Mouse (Mus musculus) liver, embryonic 13.5 days (tissue): Measurements from ENCODE around the gene Agt. TPM values are rescaled to one million over a fixed set of nuclear protein-coding genes. Genes with fewer than 3 reads are reported as not detected.

ENCODE experiments used
- ATAC-seq: fragments of 200-750 bp; cut with Nextera tagmentation; 2 replicates; pipeline ENCODE4 v1.8.0; 2017; ENCODE audit warnings: low read depth, mild to moderate bottlenecking, moderate number of reproducible peaks, moderate library complexity
- DNase-seq: peaks from one replicate; pipeline ENCODE4 v3.0.0; 2022
- H3K27ac ChIP-seq: fragments of 300-500 bp; sonication (generic); 2 replicates; pipeline ENCODE4 v1.5.1; 2015; ENCODE audit warnings: moderate library complexity, mild to moderate bottlenecking, inconsistent platforms
- H3K27me3 ChIP-seq: fragments of 300-500 bp; sonication (generic); 2 replicates; pipeline ENCODE4 v1.6.1; 2015; ENCODE audit warnings: mild to moderate bottlenecking, inconsistent platforms
- H3K36me3 ChIP-seq: fragments of 300-500 bp; sonication (generic); 2 replicates; pipeline ENCODE4 v1.6.1; 2015; ENCODE audit warnings: mild to moderate bottlenecking, inconsistent platforms
- H3K4me1 ChIP-seq: fragments of 300-500 bp; sonication (generic); replicated peaks from 2 replicates; pipeline ENCODE4 v1.6.1; 2015; ENCODE audit warnings: inconsistent platforms
- H3K4me2 ChIP-seq: fragments of 300-500 bp; sonication (generic); 2 replicates; pipeline ENCODE4 v1.6.1; 2015; ENCODE audit warnings: inconsistent platforms, mild to moderate bottlenecking, moderate library complexity
- H3K4me3 ChIP-seq: fragments of 300-500 bp; sonication (generic); replicated peaks from 2 replicates; pipeline ENCODE4 v1.5.1; 2015; ENCODE audit warnings: mild to moderate bottlenecking, inconsistent platforms
- H3K9ac ChIP-seq: fragments of 300-500 bp; sonication (generic); 2 replicates; pipeline ENCODE4 v1.6.1; 2015; ENCODE audit warnings: mild to moderate bottlenecking, inconsistent platforms
- H3K9me3 ChIP-seq: fragments of 300-500 bp; sonication (generic); replicated peaks from 2 replicates; pipeline ENCODE4 v1.6.1; 2016; ENCODE audit warnings: inconsistent platforms
- WGBS: fragments of 180-500 bp; shearing (Covaris S2); methylation state at CpG from one replicate; pipeline ENCODE4 v1.1.7; 2015; ENCODE audit not compliant: insufficient replicate concordance; 5-methylcytosine and 5-hydroxymethylcytosine counted together
- polyA plus RNA-seq: library from polyadenylated mRNA; unstranded; fragments of >200 nt; fragmentation: Nextera tagmentation; extraction: Ambion mirVana; gene quantifications from 2 replicates; pipeline ENCODE4 v1.2.1, GENCODE M21; 2015

The Agt gene
- polyA plus RNA-seq, 1 experiment from 2014 or later = 50.2 TPM

DNA sequence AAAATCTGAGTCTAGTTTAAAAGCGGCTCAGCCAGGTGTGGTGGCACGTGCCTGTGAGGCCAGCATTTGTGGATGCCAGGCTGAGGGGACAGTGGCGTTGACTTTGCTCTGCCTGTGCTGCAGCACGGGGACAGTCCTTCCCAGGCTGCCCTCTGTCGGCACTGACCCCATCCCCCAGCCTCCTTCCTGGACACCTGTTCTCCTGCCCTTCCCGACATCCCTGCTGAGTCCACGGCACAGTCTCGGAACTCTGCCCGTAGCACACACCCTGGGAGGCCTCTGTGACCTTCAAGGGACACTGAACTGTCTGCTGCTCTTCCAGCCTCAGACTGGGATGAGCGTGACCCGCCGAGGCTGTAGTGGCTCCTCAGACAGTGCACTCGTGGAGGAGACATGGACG is 39.4 kb downstream of the Agt start:
- Histone ChIP-seq H3K27me3 (no peaks in the 10 kb centered on the region), H3K27ac (no peak overlapping the region), H3K4me2 (no peak overlapping the region), H3K9me3 (no peaks in the 10 kb centered on the region), H3K4me1 (no peaks in the 10 kb centered on the region), H3K36me3 (peaks cover 84% of the 10 kb centered on the region), H3K9ac (no peak overlapping the region), H3K4me3 (no peak overlapping the region)
- DNase-seq = no peak
- ATAC-seq = no peak
- WGBS = 81% methylated on average over 14 of the region's 14 CpGs

DNA sequence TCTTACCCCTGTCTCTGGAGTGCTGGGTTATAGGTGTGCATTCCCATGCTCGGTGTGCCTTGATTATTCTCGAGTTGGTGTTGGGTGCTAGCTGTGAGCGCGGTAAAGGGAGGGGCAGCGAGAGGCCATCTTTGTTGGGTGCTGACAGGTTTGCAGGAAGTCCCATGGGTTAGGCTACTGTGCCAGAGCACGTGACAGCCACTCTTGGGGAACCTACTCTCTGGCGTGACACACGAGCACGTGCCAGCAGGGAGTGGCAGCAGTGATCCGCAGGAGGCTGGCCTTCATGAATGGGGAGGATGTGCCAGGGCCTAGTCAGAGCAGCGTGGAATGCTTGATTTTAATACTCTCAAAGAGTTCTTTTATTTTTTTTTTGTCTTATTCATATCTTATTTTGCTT is 43.2 kb downstream of the Agt start:
- Histone ChIP-seq H3K4me2 (no peak overlapping the region), H3K36me3 (peaks cover 55% of the 10 kb centered on the region), H3K27ac (no peak overlapping the region), H3K9ac (no peak overlapping the region), H3K4me3 (no peak overlapping the region), H3K9me3 (no peaks in the 10 kb centered on the region), H3K27me3 (no peaks in the 10 kb centered on the region), H3K4me1 (peaks cover 19% of the 10 kb centered on the region)
- no peak for ATAC-seq
- WGBS = 86% methylated on average over 11 of the region's 11 CpGs
- DNase-seq = no peak

GRCm38 (mm10) chr8:124521946-124522345 is 47.6 kb downstream of the Agt start:
- Histone ChIP-seq H3K9me3 (no peaks in the 10 kb centered on the region), H3K9ac (peak overlapping the region; percentile 79), H3K27ac (no peak overlapping the region), H3K36me3 (peaks cover 22% of the 10 kb centered on the region), H3K27me3 (0 out of 2 replicates have a peak, but pooled peaks cover 6% of the 10 kb centered on the region), H3K4me1 (peaks cover 25% of the 10 kb centered on the region), H3K4me2 (peak overlapping the region; percentile 76), H3K4me3 (peak overlapping the region; percentile 83)
- ATAC-seq = no peak
- WGBS = 87% methylated on average over 6 of the region's 6 CpGs
- DNase-seq = no peak

DNA sequence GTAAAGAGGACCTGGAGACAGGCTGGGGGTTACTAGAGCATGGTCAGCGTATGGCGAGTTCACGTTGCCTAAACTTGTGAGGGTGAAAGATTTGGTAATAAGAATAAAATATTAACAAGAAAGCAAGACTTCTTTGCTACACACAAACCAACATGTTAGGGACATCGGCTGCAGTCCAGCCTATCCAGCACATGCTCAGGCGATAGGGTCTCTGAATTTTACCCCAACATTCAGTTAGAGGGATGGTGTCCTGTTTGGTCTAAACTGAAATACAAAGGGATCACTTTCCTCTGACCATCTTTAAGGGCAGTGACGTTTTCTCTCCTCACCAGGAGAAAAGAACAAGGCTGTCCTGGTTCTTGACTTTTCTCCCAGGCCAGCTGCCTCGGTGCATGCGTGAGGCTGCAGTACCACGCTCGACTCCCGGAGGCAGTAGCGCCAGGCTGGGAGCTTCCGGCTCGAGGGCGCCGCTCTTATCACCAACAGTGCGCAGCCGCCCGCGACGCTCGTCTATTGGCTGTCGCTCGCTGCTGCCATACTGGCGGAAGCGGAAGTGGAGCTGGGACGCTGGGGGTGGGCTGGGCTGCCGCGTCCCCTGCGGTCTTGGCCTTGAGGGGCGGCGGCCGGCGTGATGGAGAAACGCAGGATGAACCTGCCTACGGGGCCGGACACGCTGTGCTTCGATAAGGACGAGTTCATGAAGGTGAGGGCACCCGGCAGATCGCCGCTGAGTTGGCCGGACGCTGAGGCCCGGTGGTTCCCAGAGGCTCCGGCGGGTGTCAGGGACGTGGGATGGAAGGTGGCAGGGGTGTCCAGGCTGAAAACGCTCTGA is 49.0 kb downstream of the Agt start, which contains the start of gene Cog2:
TSS of gene Cog2 (plus strand) at position 519 of the 832 bp plus-strand sequence.
- 9% methylated on average over 50 of the region's 50 CpGs for WGBS
- peak within 1 kb of the TSS; percentile 83 for H3K4me3 ChIP-seq
- peak; percentile 97 for ATAC-seq

DNA sequence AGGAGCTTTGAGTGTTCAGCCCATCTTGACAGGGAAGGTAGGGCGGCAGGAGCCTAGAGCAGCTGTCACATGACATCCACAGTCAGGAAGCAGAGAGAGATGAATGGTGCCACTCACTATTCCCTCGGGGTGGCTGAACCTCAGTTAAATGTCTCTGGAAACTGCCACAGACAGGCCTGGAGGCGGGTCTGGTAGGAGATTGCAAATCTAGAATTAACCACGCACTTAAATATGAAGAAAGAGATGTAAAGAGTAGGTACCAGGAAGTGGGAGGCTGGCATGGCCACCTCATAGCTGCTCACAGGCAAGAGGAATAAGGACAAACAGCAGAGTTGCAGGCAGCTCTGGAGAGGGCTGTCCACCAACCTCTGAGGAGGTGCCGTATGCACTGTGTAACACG is 52.4 kb downstream of the Agt start:
- Histone ChIP-seq H3K27ac (no peak overlapping the region), H3K36me3 (no peaks in the 10 kb centered on the region), H3K4me3 (no peak overlapping the region), H3K4me1 (peaks cover 15% of the 10 kb centered on the region), H3K27me3 (0 out of 2 replicates have a peak, but pooled peaks cover 6% of the 10 kb centered on the region), H3K4me2 (no peak overlapping the region), H3K9me3 (no peaks in the 10 kb centered on the region), H3K9ac (no peak overlapping the region)
- WGBS = 56% methylated on average over 6 of the region's 6 CpGs
- ATAC-seq = no peak
- DNase-seq = no peak

More for the DNA sequence above, 49.0 kb downstream of the Agt start, which contains the start of gene Cog2:
- peak within 1 kb of the TSS; percentile 76 for H3K4me2 ChIP-seq
- H3K27me3 ChIP-seq = 0 out of 2 replicates have a peak, but pooled peaks cover 6% of the 10 kb centered on the region
- peaks cover 25% of the 10 kb centered on the region for H3K4me1 ChIP-seq
- peaks cover 9% of the 10 kb centered on the region; the same call in 1 of the 2 replicates for H3K36me3 ChIP-seq
- H3K27ac ChIP-seq = no peak within 1 kb of the TSS
- peak within 1 kb of the TSS; percentile 79 for H3K9ac ChIP-seq
- DNase-seq = peak; percentile 84
- H3K9me3 ChIP-seq = no peaks in the 10 kb centered on the region

DNA sequence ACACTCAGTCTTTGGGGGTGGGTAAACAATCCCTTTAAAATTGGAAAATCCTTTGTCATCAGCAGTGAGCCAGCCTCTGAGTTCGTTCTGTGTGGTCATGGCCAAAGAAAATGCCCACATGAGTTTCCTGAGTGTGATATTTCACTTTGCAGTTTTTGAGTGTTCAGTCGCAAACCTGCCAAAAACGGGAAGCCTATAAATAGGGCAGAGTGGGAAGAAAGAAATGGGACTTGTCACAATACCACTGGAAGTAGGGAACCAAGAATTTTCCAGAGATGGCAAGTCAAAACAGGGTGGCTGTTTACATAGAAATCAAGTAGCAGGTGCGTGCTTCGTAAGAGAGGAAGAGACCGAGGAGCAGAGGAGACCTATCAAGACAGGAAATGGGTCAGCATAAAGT is 53.0 kb downstream of the Agt start:
- Histone ChIP-seq H3K27me3 (0 out of 2 replicates have a peak, but pooled peaks cover 6% of the 10 kb centered on the region), H3K9ac (no peak overlapping the region), H3K27ac (no peak overlapping the region), H3K36me3 (no peaks in the 10 kb centered on the region), H3K9me3 (no peaks in the 10 kb centered on the region), H3K4me1 (peaks cover 9% of the 10 kb centered on the region), H3K4me3 (no peak overlapping the region), H3K4me2 (no peak overlapping the region)
- ATAC-seq (no peak), DNase-seq (no peak)
- 36% methylated on average over 6 of the region's 6 CpGs for WGBS

- H3K4me3 ChIP-seq = no peak overlapping the region
- no peak overlapping the region for H3K27ac ChIP-seq
- no peak overlapping the region for H3K9ac ChIP-seq
- 0 out of 2 replicates have a peak, but pooled peaks cover 10% of the 10 kb centered on the region for H3K27me3 ChIP-seq
- H3K9me3 ChIP-seq = no peaks in the 10 kb centered on the region
- WGBS = 39% methylated on average over 3 of the region's 3 CpGs
- no peaks in the 10 kb centered on the region for H3K36me3 ChIP-seq
- H3K4me2 ChIP-seq = no peak overlapping the region
- peaks cover 4% of the 10 kb centered on the region; the same call in 1 of the 2 replicates for H3K4me1 ChIP-seq
- ATAC-seq = no peak
- no peak for DNase-seq
Measured at GRCm38 (mm10) chr8:124516039-124516438, 53.5 kb downstream of the Agt start.

DNA sequence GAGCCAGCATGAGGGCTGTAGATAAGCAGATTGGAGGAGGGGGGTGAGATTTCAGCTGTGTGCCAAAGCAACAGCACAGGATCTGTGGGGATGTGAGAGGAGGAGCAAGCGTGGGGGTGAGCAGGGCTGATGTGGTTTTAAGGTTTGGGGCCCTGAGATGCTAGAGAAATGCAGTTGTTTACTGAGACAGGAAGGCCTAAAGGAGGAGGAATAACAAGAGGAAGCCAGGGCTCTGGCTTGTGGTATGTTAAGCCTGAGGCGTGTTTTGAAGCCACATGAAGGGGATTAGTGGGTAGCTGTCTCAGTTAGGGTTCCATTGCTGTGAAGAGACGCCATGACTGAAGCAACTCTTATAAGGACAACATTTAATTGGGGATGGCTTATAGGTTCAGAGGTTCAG is 60.4 kb downstream of the Agt start:
- DNase-seq (no peak), ATAC-seq (no peak)
- Histone ChIP-seq H3K27me3 (0 out of 2 replicates have a peak, but pooled peaks cover 5% of the 10 kb centered on the region), H3K4me3 (no peak overlapping the region), H3K9me3 (no peaks in the 10 kb centered on the region), H3K4me1 (no peaks in the 10 kb centered on the region), H3K9ac (no peak overlapping the region), H3K27ac (no peak overlapping the region), H3K36me3 (no peaks in the 10 kb centered on the region), H3K4me2 (no peak overlapping the region)
- 48% methylated on average over 3 of the region's 3 CpGs for WGBS

GRCm38 (mm10) chr8:124508321-124508695 is 61.2 kb downstream of the Agt start:
- no peak overlapping the region for H3K4me3 ChIP-seq

GRCm38 (mm10) chr8:124507572-124508320 is 61.8 kb downstream of the Agt start:
- WGBS = 54% methylated on average over 8 of the region's 8 CpGs
- Histone ChIP-seq H3K9me3 (no peaks in the 10 kb centered on the region), H3K27ac (no peak overlapping the region), H3K27me3 (0 out of 2 replicates have a peak, but pooled peaks cover 5% of the 10 kb centered on the region), H3K4me3 (no peak overlapping the region), H3K4me2 (no peak overlapping the region), H3K36me3 (no peaks in the 10 kb centered on the region), H3K4me1 (no peaks in the 10 kb centered on the region), H3K9ac (no peak overlapping the region)
- ATAC-seq (no peak), DNase-seq (no peak)

More at GRCm38 (mm10) chr8:124508321-124508695, 61.2 kb downstream of the Agt start:
- H3K9me3 ChIP-seq = no peaks in the 10 kb centered on the region
- no peak overlapping the region for H3K9ac ChIP-seq
- ATAC-seq (no peak), DNase-seq (no peak)
- H3K4me2 ChIP-seq = no peak overlapping the region
- H3K4me1 ChIP-seq = no peaks in the 10 kb centered on the region
- 0 out of 2 replicates have a peak, but pooled peaks cover 5% of the 10 kb centered on the region for H3K27me3 ChIP-seq
- H3K36me3 ChIP-seq = no peaks in the 10 kb centered on the region
- 57% methylated on average over 6 of the region's 6 CpGs for WGBS
- no peak overlapping the region for H3K27ac ChIP-seq
